Mouse (Mus musculus) brain, embryonic 14.5 days (tissue): Measurements from ENCODE around the gene Trp73. TPM values are rescaled to one million over a fixed set of nuclear protein-coding genes. Genes with fewer than 3 reads are reported as not detected.
A peak's percentile ranks its signal among the peaks of the same experiment; 100 is the strongest.

Source experiments
- DNase-seq: peaks from one replicate; pipeline ENCODE4 v3.0.0-alpha.2; 2011; ENCODE audit warnings: low read depth
- CTCF ChIP-seq: fragments of 200-500 bp; IDR thresholded peaks from 2 replicates; pipeline ENCODE4 v1.5.1; 2012; ENCODE audit warnings: inconsistent platforms, mild to moderate bottlenecking, moderate library complexity, borderline replicate concordance; ENCODE audit not compliant: insufficient read depth, insufficient read length; ENCODE audit errors: extremely low read depth
- POLR2A ChIP-seq: fragments of 200-500 bp; IDR thresholded peaks from 2 replicates; pipeline ENCODE4 v1.6.1; 2012; ENCODE audit warnings: mild to moderate bottlenecking, inconsistent platforms, borderline replicate concordance; ENCODE audit not compliant: poor library complexity, insufficient read depth, insufficient read length, severe bottlenecking; ENCODE audit errors: extremely low read depth
- polyA plus RNA-seq: library from polyadenylated mRNA; depleted of rRNA; stranded (reverse); fragments of >200 nt; gene quantifications from 2 replicates; pipeline ENCODE4 v1.2.3, GENCODE M21; 2012; rRNA removed

Trp73 gene
- 3.0 and 3.6 TPM in 2 replicates for polyA plus RNA-seq

- TF ChIP-seq CTCF: no peak
- no peak for DNase-seq
Measured at GRCm38 (mm10) chr4:154140182-154140212, at the start of gene Trp73. Trp73 (minus strand) TSS chr4:154140208.

DNA sequence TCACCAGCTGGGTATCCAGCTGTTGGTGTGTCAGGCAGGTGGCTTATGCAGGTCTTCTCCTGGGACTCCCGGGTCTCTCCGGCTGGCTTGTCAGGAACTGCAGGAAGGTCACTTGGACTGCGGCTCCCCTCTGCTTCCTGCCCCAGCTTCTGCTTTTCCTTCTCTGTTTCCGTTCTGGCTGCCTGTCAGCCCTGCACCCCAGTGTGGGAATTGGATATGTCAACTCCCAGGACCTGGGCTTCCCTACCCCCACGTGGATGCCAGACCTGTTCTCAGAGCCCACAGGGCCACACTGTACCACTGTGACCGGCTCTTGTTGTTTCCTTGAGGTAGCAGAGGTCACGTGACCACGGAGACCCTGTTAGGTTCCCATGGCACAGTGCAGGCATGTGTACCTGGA, 48.9 kb upstream of the Trp73 start:
- TF ChIP-seq CTCF (no peak), POLR2A (no peak)
- DNase-seq: no peak

GRCm38 (mm10) chr4:154186002-154186537, 46.1 kb upstream of the Trp73 start:
- no peak for DNase-seq
- TF ChIP-seq POLR2A (no peak), CTCF (no peak)

GRCm38 (mm10) chr4:154185001-154185400, 45.0 kb upstream of the Trp73 start:
- no peak for DNase-seq
- no peak for TF ChIP-seq POLR2A
- TF ChIP-seq CTCF: no peak

- TF ChIP-seq POLR2A (no peak), CTCF (no peak)
- DNase-seq: no peak
Measured at GRCm38 (mm10) chr4:154183566-154183965, 43.6 kb upstream of the Trp73 start.

- no peak for TF ChIP-seq CTCF
- no peak for TF ChIP-seq POLR2A
Measured at GRCm38 (mm10) chr4:154181001-154181400, 41.0 kb upstream of the Trp73 start.

GRCm38 (mm10) chr4:154177257-154177656, 37.2 kb upstream of the Trp73 start:
- no peak for DNase-seq
- no peak for TF ChIP-seq CTCF
- no peak for TF ChIP-seq POLR2A

More at GRCm38 (mm10) chr4:154181001-154181400, 41.0 kb upstream of the Trp73 start:
- DNase-seq: no peak

DNA sequence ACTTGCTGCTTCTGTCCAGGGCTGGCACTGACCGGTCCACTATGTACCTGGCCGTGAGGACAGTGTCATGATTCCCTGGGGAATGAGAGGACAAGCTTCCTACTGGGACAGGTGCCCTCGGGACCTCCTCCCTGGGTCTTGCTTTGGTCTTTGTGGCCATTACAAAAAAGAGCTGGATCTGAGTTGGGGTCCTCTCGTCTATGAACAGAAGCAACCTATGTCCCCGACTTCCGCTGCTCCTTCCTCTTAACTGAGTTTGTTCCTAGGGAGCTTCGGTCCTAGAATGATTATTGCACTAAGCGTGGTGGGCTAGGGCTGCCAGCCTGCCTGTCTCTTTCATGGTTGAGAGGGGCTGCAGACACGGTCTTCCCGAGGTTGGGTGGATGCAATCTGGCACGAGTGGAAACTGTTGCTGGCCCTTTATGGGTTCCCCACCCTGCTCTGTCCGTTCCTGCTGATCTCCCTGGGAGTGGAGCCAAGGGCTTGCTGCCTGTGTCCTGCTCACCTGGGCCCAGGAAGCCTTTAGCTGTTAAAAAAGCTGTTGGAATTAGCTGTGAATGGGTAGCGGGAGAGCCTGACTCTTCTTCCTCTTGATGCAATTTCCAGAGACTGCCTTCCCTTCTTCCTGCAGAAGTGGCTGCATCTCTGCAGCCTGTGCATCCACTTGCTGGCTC, 32.1 kb upstream of the Trp73 start:
- TF ChIP-seq CTCF (no peak), POLR2A (no peak)
- DNase-seq: no peak

DNA sequence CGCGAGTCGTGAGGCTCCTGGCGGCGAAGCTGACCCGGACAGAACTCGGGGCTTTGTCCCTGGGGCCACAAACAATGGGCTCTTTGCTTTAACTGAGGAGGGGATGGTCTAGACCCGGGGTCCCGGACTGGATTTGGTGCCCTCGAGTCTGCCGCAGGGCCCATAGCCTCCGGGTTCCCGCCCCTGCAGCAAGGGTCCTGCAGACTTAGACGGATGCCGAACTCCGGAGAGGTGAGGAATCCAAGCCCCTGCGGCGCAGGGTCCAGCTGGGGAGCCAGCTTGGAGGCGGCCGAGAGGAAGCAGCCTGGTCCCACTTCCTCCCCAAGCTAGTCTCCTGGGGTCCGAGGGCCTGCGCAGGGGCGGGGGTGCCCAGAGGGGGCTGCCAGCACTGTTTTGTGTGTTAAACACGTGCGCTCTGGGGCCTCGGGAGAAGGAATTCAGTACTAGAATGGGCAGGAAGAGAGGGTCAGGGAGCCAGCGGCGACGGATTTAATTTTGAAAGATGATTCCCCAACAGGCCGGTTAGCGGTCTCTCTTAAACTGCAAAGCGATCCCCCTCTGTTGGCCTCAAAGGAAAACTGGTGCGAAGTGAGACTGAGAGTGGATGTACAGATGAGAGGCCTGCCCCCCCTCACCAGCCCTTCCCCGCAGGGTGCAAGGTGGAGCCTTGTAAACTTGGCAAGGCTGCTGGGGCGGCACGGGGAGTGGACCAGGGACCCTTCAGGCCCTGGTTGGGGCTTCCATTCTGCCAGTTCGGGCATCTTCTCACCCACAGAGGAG, 31.3 kb upstream of the Trp73 start:
- no peak for TF ChIP-seq POLR2A
- no peak for TF ChIP-seq CTCF
- DNase-seq: peak; percentile 44

GRCm38 (mm10) chr4:154170506-154171150, 30.6 kb upstream of the Trp73 start, which contains the start of gene Megf6:
Megf6 (plus strand) TSS chr4:154170730.
- DNase-seq: peak; percentile 73
- TF ChIP-seq POLR2A: no peak
- no peak for TF ChIP-seq CTCF

DNA sequence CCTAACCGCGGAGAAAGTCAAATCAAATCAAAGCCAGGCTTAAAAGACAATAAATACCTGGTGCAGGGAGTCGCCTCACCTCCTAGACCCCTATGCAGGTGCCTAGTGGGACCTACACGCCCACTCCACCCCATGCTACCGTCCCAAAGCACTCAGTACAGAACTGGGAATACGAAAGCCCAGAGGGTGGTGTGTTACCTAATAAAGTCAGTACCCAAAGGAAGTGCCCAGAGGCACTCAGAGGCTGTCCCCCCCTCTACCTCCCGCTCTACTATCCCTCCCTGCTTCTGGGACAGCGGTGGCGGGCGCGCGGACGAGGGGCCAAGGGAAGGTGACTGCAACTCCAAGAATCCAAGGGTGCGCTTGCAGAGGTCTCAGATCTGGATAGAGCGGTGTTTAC, 30.0 kb upstream of the Trp73 start:
- TF ChIP-seq POLR2A (no peak), CTCF (no peak)
- no peak for DNase-seq

GRCm38 (mm10) chr4:154167053-154167452, 27.0 kb upstream of the Trp73 start:
- TF ChIP-seq POLR2A: no peak
- peak; percentile 69 for TF ChIP-seq CTCF

More at GRCm38 (mm10) chr4:154167053-154167452, 27.0 kb upstream of the Trp73 start:
- DNase-seq: peak; percentile 43
